Mouse (Mus musculus) G1E (cell line): ENCODE results near the gene 4931414P19Rik. TPM values are rescaled to one million over a fixed set of nuclear protein-coding genes. Genes with fewer than 3 reads are reported as not detected.

Experiments used
- ATAC-seq: 2 replicates; pipeline ENCODE4 v1.8.0; 2016; ENCODE audit warnings: mild to moderate bottlenecking; ENCODE audit not compliant: insufficient number of reproducible peaks, poor library complexity, low FRiP score, severe bottlenecking; ENCODE audit errors: extremely low read depth
- DNase-seq: peaks from one replicate; pipeline ENCODE4 v3.0.0; 2012; ENCODE audit warnings: low spot score
- H3K27me3 ChIP-seq: 2 replicates; pipeline ENCODE4 v1.6.1; 2012; ENCODE audit warnings: mild to moderate bottlenecking, low read length, inconsistent platforms; ENCODE audit not compliant: insufficient read depth
- H3K36me3 ChIP-seq: replicated peaks from 2 replicates; pipeline ENCODE3; 2012; ENCODE audit warnings: mild to moderate bottlenecking, inconsistent platforms
- H3K4me1 ChIP-seq: 2 replicates; pipeline ENCODE4 v1.6.1; 2012; ENCODE audit warnings: low read depth, low read length, inconsistent platforms, mixed read lengths; ENCODE audit not compliant: insufficient read depth
- H3K4me3 ChIP-seq: 2 replicates; pipeline ENCODE4 v1.5.1; 2012; ENCODE audit warnings: low read depth, mild to moderate bottlenecking, inconsistent platforms, low read length, moderate library complexity, mixed read lengths
- H3K9me3 ChIP-seq: replicated peaks from 2 replicates; pipeline ENCODE4 v1.6.1; 2012; ENCODE audit warnings: inconsistent platforms
- CTCF ChIP-seq: IDR thresholded peaks from 2 replicates; pipeline ENCODE4 v1.5.1; 2012; ENCODE audit warnings: low read depth, low read length, inconsistent platforms, mixed read lengths
- GATA1 ChIP-seq: IDR thresholded peaks from 2 replicates; pipeline ENCODE4 v1.6.1; 2012; ENCODE audit warnings: borderline replicate concordance, low read length, inconsistent platforms, mixed read lengths
- GATA2 ChIP-seq: IDR thresholded peaks from 2 replicates; pipeline ENCODE4 v1.6.1; 2012; ENCODE audit warnings: low read depth, low read length, inconsistent platforms, borderline replicate concordance
- POLR2AphosphoS5 ChIP-seq: IDR thresholded peaks from 2 replicates; pipeline ENCODE4 v1.6.1; 2012; ENCODE audit warnings: low read depth, low read length, inconsistent platforms; ENCODE audit not compliant: insufficient replicate concordance
- TAL1 ChIP-seq: conservative IDR thresholded peaks from 2 replicates; pipeline ENCODE4 v1.6.1; 2012; ENCODE audit warnings: low read depth, low read length, inconsistent platforms, mixed read lengths
- polyA plus RNA-seq: library from polyadenylated mRNA; stranded (reverse); fragments of >175 nt; gene quantifications from 2 replicates; pipeline ENCODE4 v1.2.3, GENCODE M21; 2012
- total RNA-seq, 2 experiments: library from RNA; stranded (forward) in 1 of 2; stranded (reverse) in 1 of 2; fragments of 200-1000 nt in 1 of 2; fragments of >200 nt in 1 of 2; fragmentation: Nextera tagmentation in 1 of 2; gene quantifications; 2 replicates each; pipeline ENCODE4 v1.2.3; 2014 to 2017

Gene 4931414P19Rik
- total and polyA plus RNA-seq, 3 experiments, result 4.8 to 25.6 (median 9.0) TPM

DNA sequence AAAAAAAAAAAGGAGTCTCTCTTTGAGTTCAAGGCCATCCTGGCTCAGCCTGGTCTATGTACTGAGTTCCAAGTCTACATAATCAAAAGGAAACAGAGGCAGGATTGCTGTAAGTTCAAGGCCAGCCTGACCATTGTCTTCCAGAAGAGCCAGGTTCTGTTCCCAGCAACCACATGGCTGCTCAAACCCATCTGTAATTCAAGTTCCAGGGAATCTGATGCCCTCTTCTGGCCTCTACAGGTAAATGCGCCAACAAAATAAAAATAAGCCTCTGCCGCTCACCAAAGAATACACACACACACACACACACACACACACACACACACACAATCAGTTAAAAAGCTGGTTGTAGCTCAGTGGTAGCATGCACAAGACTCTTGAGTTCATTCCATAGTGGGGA lies 67.2 kb downstream of the 4931414P19Rik start:
- H3K4me1 ChIP-seq, result no peaks in the 10 kb centered on the region
- H3K9me3 ChIP-seq, result no peaks in the 10 kb centered on the region
- ATAC-seq (no peak), DNase-seq (no peak)
- no peak for TF ChIP-seq POLR2AphosphoS5
- no peak for TF ChIP-seq TAL1
- TF ChIP-seq GATA2, result no peak
- no peak for TF ChIP-seq GATA1
- TF ChIP-seq CTCF, result no peak
- H3K4me3 ChIP-seq, result no peak overlapping the region
- H3K27me3 ChIP-seq, result no peaks in the 10 kb centered on the region
- H3K36me3 ChIP-seq, result peaks cover 23% of the 10 kb centered on the region

Other genes starting within 250 kb of the 4931414P19Rik start
- 72.2 and 76.0 TPM in 2 replicates for gene Oxa1l, start 245.2 kb downstream of the 4931414P19Rik start, total RNA-seq (2014; fragmentation: Nextera tagmentation)
- gene Oxa1l, start 245.2 kb downstream of the 4931414P19Rik start, total RNA-seq (2017), result 34.2 and 35.9 TPM in 2 replicates
- gene Oxa1l, start 245.2 kb downstream of the 4931414P19Rik start, polyA plus RNA-seq, result 134 and 196 TPM in 2 replicates
- gene Slc7a7, start 188.2 kb downstream of the 4931414P19Rik start, total RNA-seq (2014; fragmentation: Nextera tagmentation), result 4.6 and 6.2 TPM in 2 replicates
- gene Slc7a7, start 188.2 kb downstream of the 4931414P19Rik start, total RNA-seq (2017), result 0.55 and 0.76 TPM in 2 replicates
- gene Slc7a7, start 188.2 kb downstream of the 4931414P19Rik start, polyA plus RNA-seq, result 0.88 and 1.1 TPM in 2 replicates
- gene Mrpl52, start 179.1 kb downstream of the 4931414P19Rik start, total RNA-seq (2014; fragmentation: Nextera tagmentation), result 318 and 469 TPM in 2 replicates
- gene Mrpl52, start 179.1 kb downstream of the 4931414P19Rik start, total RNA-seq (2017), result 238 and 282 TPM in 2 replicates
- gene Mrpl52, start 179.1 kb downstream of the 4931414P19Rik start, polyA plus RNA-seq, result 1,643 and 2,190 TPM in 2 replicates
- gene Mmp14, start 174.4 kb downstream of the 4931414P19Rik start, total RNA-seq (2014; fragmentation: Nextera tagmentation), result 60.4 and 66.0 TPM in 2 replicates
- 28.6 and 33.8 TPM in 2 replicates for gene Mmp14, start 174.4 kb downstream of the 4931414P19Rik start, total RNA-seq (2017)
- gene Mmp14, start 174.4 kb downstream of the 4931414P19Rik start, polyA plus RNA-seq, result 108 and 147 TPM in 2 replicates
- gene Lrp10, start 141.9 kb downstream of the 4931414P19Rik start, total RNA-seq (2014; fragmentation: Nextera tagmentation), result 36.3 and 44.4 TPM in 2 replicates
- 25.5 and 39.7 TPM in 2 replicates for gene Lrp10, start 141.9 kb downstream of the 4931414P19Rik start, total RNA-seq (2017)
- gene Lrp10, start 141.9 kb downstream of the 4931414P19Rik start, polyA plus RNA-seq, result 226 and 280 TPM in 2 replicates
- gene Rem2, start 129.9 kb downstream of the 4931414P19Rik start, total RNA-seq (2014; fragmentation: Nextera tagmentation), result not detected in 2 replicates
- gene Rem2, start 129.9 kb downstream of the 4931414P19Rik start, total RNA-seq (2017), result not detected in 2 replicates
- 0.06 and 0.08 TPM in 2 replicates for gene Rem2, start 129.9 kb downstream of the 4931414P19Rik start, polyA plus RNA-seq
- gene Prmt5, start 88.5 kb downstream of the 4931414P19Rik start, total RNA-seq (2014; fragmentation: Nextera tagmentation), result 81.3 and 106 TPM in 2 replicates
- 44.8 and 50.9 TPM in 2 replicates for gene Prmt5, start 88.5 kb downstream of the 4931414P19Rik start, total RNA-seq (2017)
- gene Prmt5, start 88.5 kb downstream of the 4931414P19Rik start, polyA plus RNA-seq, result 242 and 254 TPM in 2 replicates
- 42.7 and 46.4 TPM in 2 replicates for gene Haus4, start 51.4 kb downstream of the 4931414P19Rik start, total RNA-seq (2014; fragmentation: Nextera tagmentation)
- gene Haus4, start 51.4 kb downstream of the 4931414P19Rik start, total RNA-seq (2017), result 57.9 and 66.6 TPM in 2 replicates
- gene Haus4, start 51.4 kb downstream of the 4931414P19Rik start, polyA plus RNA-seq, result 46.1 and 60.3 TPM in 2 replicates
- not detected in 2 replicates for gene Ajuba, start 28.4 kb downstream of the 4931414P19Rik start, total RNA-seq (2014; fragmentation: Nextera tagmentation)
- 0.17 TPM in 1 of 2 replicates, not detected in the other for gene Ajuba, start 28.4 kb downstream of the 4931414P19Rik start, total RNA-seq (2017)
- 0.02 TPM in 1 of 2 replicates, not detected in the other for gene Ajuba, start 28.4 kb downstream of the 4931414P19Rik start, polyA plus RNA-seq
- 26.5 and 32.1 TPM in 2 replicates for gene Psmb5, start 12.0 kb upstream of the 4931414P19Rik start, total RNA-seq (2014; fragmentation: Nextera tagmentation)
- 50.8 and 56.8 TPM in 2 replicates for gene Psmb5, start 12.0 kb upstream of the 4931414P19Rik start, total RNA-seq (2017)
- 149 and 159 TPM in 2 replicates for gene Psmb5, start 12.0 kb upstream of the 4931414P19Rik start, polyA plus RNA-seq
- gene Psmb11, start 15.4 kb upstream of the 4931414P19Rik start, total RNA-seq (2014; fragmentation: Nextera tagmentation), result not detected in 2 replicates
- 0.11 and 0.12 TPM in 2 replicates for gene Psmb11, start 15.4 kb upstream of the 4931414P19Rik start, total RNA-seq (2017)
- gene Psmb11, start 15.4 kb upstream of the 4931414P19Rik start, polyA plus RNA-seq, result not detected in 2 replicates
- not detected in 2 replicates for gene Gm17606, start 35.0 kb upstream of the 4931414P19Rik start, total RNA-seq (2014; fragmentation: Nextera tagmentation)
- not detected in 2 replicates for gene Gm17606, start 35.0 kb upstream of the 4931414P19Rik start, total RNA-seq (2017)
- not detected in 2 replicates for gene Gm17606, start 35.0 kb upstream of the 4931414P19Rik start, polyA plus RNA-seq
- gene Cdh24, start 35.4 kb upstream of the 4931414P19Rik start, total RNA-seq (2014; fragmentation: Nextera tagmentation), result 0.68 and 0.73 TPM in 2 replicates
- gene Cdh24, start 35.4 kb upstream of the 4931414P19Rik start, total RNA-seq (2017), result 0.11 and 0.35 TPM in 2 replicates
- 1.5 and 1.8 TPM in 2 replicates for gene Cdh24, start 35.4 kb upstream of the 4931414P19Rik start, polyA plus RNA-seq
- 38.2 and 45.2 TPM in 2 replicates for gene 1700123O20Rik, start 80.2 kb upstream of the 4931414P19Rik start, total RNA-seq (2014; fragmentation: Nextera tagmentation)
- 34.1 and 34.6 TPM in 2 replicates for gene 1700123O20Rik, start 80.2 kb upstream of the 4931414P19Rik start, total RNA-seq (2017)
- gene 1700123O20Rik, start 80.2 kb upstream of the 4931414P19Rik start, polyA plus RNA-seq, result 10.1 and 12.5 TPM in 2 replicates
- gene Acin1, start 80.9 kb upstream of the 4931414P19Rik start, total RNA-seq (2014; fragmentation: Nextera tagmentation), result 266 and 298 TPM in 2 replicates
- gene Acin1, start 80.9 kb upstream of the 4931414P19Rik start, total RNA-seq (2017), result 115 and 125 TPM in 2 replicates
- gene Acin1, start 80.9 kb upstream of the 4931414P19Rik start, polyA plus RNA-seq, result 640 and 697 TPM in 2 replicates
- gene Gm29776, start 92.8 kb upstream of the 4931414P19Rik start, total RNA-seq (2014; fragmentation: Nextera tagmentation), result not detected in 2 replicates
- gene Gm29776, start 92.8 kb upstream of the 4931414P19Rik start, total RNA-seq (2017), result 0.11 TPM in 1 of 2 replicates, not detected in the other
- gene Gm29776, start 92.8 kb upstream of the 4931414P19Rik start, polyA plus RNA-seq, result 0.02 TPM in 1 of 2 replicates, not detected in the other
- 0.90 and 1.6 TPM in 2 replicates for gene Cebpe, start 106.2 kb upstream of the 4931414P19Rik start, total RNA-seq (2014; fragmentation: Nextera tagmentation)
- gene Cebpe, start 106.2 kb upstream of the 4931414P19Rik start, total RNA-seq (2017), result 0.16 TPM in 1 of 2 replicates, not detected in the other
- 11.1 and 12.4 TPM in 2 replicates for gene Cebpe, start 106.2 kb upstream of the 4931414P19Rik start, polyA plus RNA-seq
- 325 and 329 TPM in 2 replicates for gene Slc7a8, start 176.0 kb upstream of the 4931414P19Rik start, total RNA-seq (2014; fragmentation: Nextera tagmentation)
- 45.0 and 54.9 TPM in 2 replicates for gene Slc7a8, start 176.0 kb upstream of the 4931414P19Rik start, total RNA-seq (2017)
- 191 and 199 TPM in 2 replicates for gene Slc7a8, start 176.0 kb upstream of the 4931414P19Rik start, polyA plus RNA-seq
- gene Rnf212b, start 208.1 kb upstream of the 4931414P19Rik start, total RNA-seq (2014; fragmentation: Nextera tagmentation), result not detected in 2 replicates
- gene Rnf212b, start 208.1 kb upstream of the 4931414P19Rik start, total RNA-seq (2017), result 0.27 TPM in 1 of 2 replicates, not detected in the other
- not detected in 2 replicates for gene Rnf212b, start 208.1 kb upstream of the 4931414P19Rik start, polyA plus RNA-seq